Comparison of ENCODE assay signal across 8 mouse cellular contexts in genomic region chr2:76114734-76115133, GRCm38 (mm10).
A peak's percentile ranks its signal among the peaks of the same experiment; 100 is the strongest.
DNase-seq lines count a peak whose midpoint lies in the region; ATAC-seq and TF ChIP-seq lines count a peak whose summit lies in the region.

No protein-coding gene starts in this region.

- no peak overlapping the region for H3K4me3 ChIP-seq in forebrain, embryonic 11.5 days (ENCODE audit: low read depth, low read length)
- no peak overlapping the region for H3K4me3 ChIP-seq in forebrain, embryonic 12.5 days (replicated peaks)
- H3K4me3 ChIP-seq in liver, embryonic 12.5 days = no peak overlapping the region
- H3K4me3 ChIP-seq in MEL (ENCODE audit: control insufficient read depth in 1 of 2, insufficient read depth in 1 of 2, low read depth in 2 of 2, low read length in 2 of 2) = no peak overlapping the region
- H3K4me3 ChIP-seq in embryonic facial prominence, embryonic 14.5 days (ENCODE audit: low read depth, low read length) = no peak overlapping the region

- H3K79me2 ChIP-seq in MEL (ENCODE audit: control insufficient read depth, insufficient read depth, low read length, poor library complexity) = no peaks in the 10 kb centered on the region

- TF ChIP-seq CTCF in MEL (IDR thresholded peaks at IDR 0.05 in 2 of 3, conservative IDR thresholded peaks at IDR 0.05 in 1 of 3; ENCODE audit: control insufficient read depth in 1 of 3, insufficient read depth in 1 of 3, low read depth in 2 of 3, low read length in 3 of 3, poor library complexity in 1 of 3, severe bottlenecking in 1 of 3) = peak; percentile 88 to 96 (median 89)

- TF ChIP-seq RAD21 in MEL (IDR thresholded peaks at IDR 0.05; ENCODE audit: low read depth, low read length) = peak; percentile 58

- H3K27ac ChIP-seq in forebrain, embryonic 11.5 days (ENCODE audit: low read depth, low read length) = no peak overlapping the region
- no peak overlapping the region for H3K27ac ChIP-seq in forebrain, embryonic 12.5 days
- no peak overlapping the region for H3K27ac ChIP-seq in liver, embryonic 12.5 days
- no peak overlapping the region for H3K27ac ChIP-seq in MEL (ENCODE audit: control insufficient read depth, low read depth, low read length)
- no peak overlapping the region for H3K27ac ChIP-seq in embryonic facial prominence, embryonic 14.5 days (replicated peaks; ENCODE audit: low read depth, low read length)

- H3K27me3 ChIP-seq in forebrain, embryonic 11.5 days (ENCODE audit: control insufficient read depth, insufficient read depth, low read length) = no peaks in the 10 kb centered on the region
- no peaks in the 10 kb centered on the region for H3K27me3 ChIP-seq in forebrain, embryonic 12.5 days
- H3K27me3 ChIP-seq in liver, embryonic 12.5 days (replicated peaks) = 0 out of 2 replicates have a peak, but pooled peaks cover 3% of the 10 kb centered on the region
- peaks cover 0 to 3% of the 10 kb centered on the region in 2 experiments; a peak in 3 of 4 replicates for H3K27me3 ChIP-seq in MEL (ENCODE audit: control insufficient read depth in 1 of 2, insufficient read depth in 2 of 2, low read length in 2 of 2)
- H3K27me3 ChIP-seq in embryonic facial prominence, embryonic 14.5 days (replicated peaks; ENCODE audit: control insufficient read depth, insufficient read depth, low read length) = no peaks in the 10 kb centered on the region

- no peaks in the 10 kb centered on the region for H3K4me1 ChIP-seq in forebrain, embryonic 11.5 days (replicated peaks; ENCODE audit: control insufficient read depth, insufficient read depth, low read length)
- no peaks in the 10 kb centered on the region for H3K4me1 ChIP-seq in forebrain, embryonic 12.5 days
- H3K4me1 ChIP-seq in liver, embryonic 12.5 days = 0 out of 2 replicates have a peak, but pooled peaks cover 4% of the 10 kb centered on the region
- no peaks in the 10 kb centered on the region for H3K4me1 ChIP-seq in MEL (ENCODE audit: control insufficient read depth in 1 of 2, insufficient read depth in 2 of 2, low read length in 2 of 2)
- H3K4me1 ChIP-seq in embryonic facial prominence, embryonic 14.5 days (ENCODE audit: control insufficient read depth, insufficient read depth, low read length) = no peaks in the 10 kb centered on the region

- H3K9me3 ChIP-seq in forebrain, embryonic 11.5 days (ENCODE audit: control insufficient read depth, low read length) = no peaks in the 10 kb centered on the region
- H3K9me3 ChIP-seq in forebrain, embryonic 12.5 days = no peaks in the 10 kb centered on the region
- H3K9me3 ChIP-seq in liver, embryonic 12.5 days (replicated peaks) = no peaks in the 10 kb centered on the region
- H3K9me3 ChIP-seq in MEL (replicated peaks; ENCODE audit: insufficient read depth, low read length) = no peaks in the 10 kb centered on the region
- H3K9me3 ChIP-seq in embryonic facial prominence, embryonic 14.5 days (ENCODE audit: control insufficient read depth, low read length) = no peaks in the 10 kb centered on the region

- WGBS in forebrain, embryonic 11.5 days = 22% methylated on average over 6 of the region's 6 CpGs
- 24% methylated on average over 6 of the region's 6 CpGs for WGBS in forebrain, embryonic 12.5 days
- 22% methylated on average over 6 of the region's 6 CpGs for WGBS in liver, embryonic 12.5 days (ENCODE audit: insufficient replicate concordance)
- WGBS in embryonic facial prominence, embryonic 14.5 days = 11% methylated on average over 6 of the region's 6 CpGs

- no peak for ATAC-seq in forebrain, embryonic 11.5 days (replicated peaks; ENCODE audit: low FRiP score)
- no peak for ATAC-seq in forebrain, embryonic 12.5 days (ENCODE audit: low FRiP score)
- ATAC-seq in liver, embryonic 12.5 days = no peak
- no peak for ATAC-seq in embryonic facial prominence, embryonic 14.5 days (ENCODE audit: low read depth)
- ATAC-seq in megakaryocyte, adult 5-6 weeks (ENCODE audit: poor library complexity, severe bottlenecking) = peak; percentile 83
- ATAC-seq in frontal cortex, adult (ENCODE audit: low TSS enrichment) = no peak; the same call in 1 of the 2 replicates

- TF ChIP-seq POLR2A in MEL (IDR thresholded peaks at IDR 0.05; ENCODE audit: control insufficient read depth in 1 of 2, insufficient read depth in 1 of 2, low read depth in 1 of 2, low read length in 2 of 2, poor library complexity in 1 of 2) = no peak

- no peak overlapping the region for H3K9ac ChIP-seq in forebrain, embryonic 11.5 days (ENCODE audit: low read length)
- H3K9ac ChIP-seq in forebrain, embryonic 12.5 days = no peak overlapping the region
- H3K9ac ChIP-seq in liver, embryonic 12.5 days = no peak overlapping the region
- no peak overlapping the region for H3K9ac ChIP-seq in MEL (ENCODE audit: control insufficient read depth, low read depth, low read length, poor library complexity, severe bottlenecking)
- H3K9ac ChIP-seq in embryonic facial prominence, embryonic 14.5 days (ENCODE audit: low read depth, low read length) = no peak overlapping the region

- no peaks in the 10 kb centered on the region for H3K36me3 ChIP-seq in forebrain, embryonic 11.5 days (ENCODE audit: control insufficient read depth, insufficient read depth, low read length)
- no peaks in the 10 kb centered on the region for H3K36me3 ChIP-seq in forebrain, embryonic 12.5 days (replicated peaks)
- H3K36me3 ChIP-seq in liver, embryonic 12.5 days = no peaks in the 10 kb centered on the region
- H3K36me3 ChIP-seq in MEL (ENCODE audit: control insufficient read depth in 1 of 2, insufficient read depth in 2 of 2, low read length in 2 of 2) = no peaks in the 10 kb centered on the region
- no peaks in the 10 kb centered on the region for H3K36me3 ChIP-seq in embryonic facial prominence, embryonic 14.5 days (ENCODE audit: control insufficient read depth, insufficient read depth, low read length)

- peak; percentile 73 for DNase-seq in forebrain, embryonic 11.5 days (ENCODE audit: low spot score)
- DNase-seq in liver = peak; percentile 38
- peak; percentile 48 for DNase-seq in MEL (ENCODE audit: low read depth, low spot score)
- peak; percentile 36 for DNase-seq in embryonic facial prominence, embryonic 14.5 days (ENCODE audit: low spot score)

- no peak overlapping the region for H3K4me2 ChIP-seq in forebrain, embryonic 11.5 days (ENCODE audit: low read depth, low read length, severe bottlenecking)
- H3K4me2 ChIP-seq in forebrain, embryonic 12.5 days = no peak overlapping the region
- no peak overlapping the region for H3K4me2 ChIP-seq in liver, embryonic 12.5 days
- no peak overlapping the region for H3K4me2 ChIP-seq in embryonic facial prominence, embryonic 14.5 days (ENCODE audit: low read depth, low read length)

- TF ChIP-seq EP300 in MEL (IDR thresholded peaks at IDR 0.05; ENCODE audit: low read depth in 1 of 2, low read length in 2 of 2) = no peak

TF ChIP-seq in MEL, 35 proteins besides CTCF, POLR2A, EP300 and RAD21:
- TF ChIP-seq SMC3 (IDR thresholded peaks at IDR 0.05; ENCODE audit: low read depth, low read length) = peak; percentile 54
- 0 out of 2 replicates have a peak, but pooled peaks have one; percentile 12 for TF ChIP-seq ZC3H11A (IDR thresholded peaks at IDR 0.05; ENCODE audit: low read depth, low read length)
- TF ChIP-seq ZMIZ1 (IDR thresholded peaks at IDR 0.05; ENCODE audit: low read depth, low read length) = no peak
